Mouse (Mus musculus): ENCODE data around the gene Numb. TPM values are rescaled to one million over a fixed set of nuclear protein-coding genes. Genes with fewer than 3 reads are reported as not detected.

The Numb gene
- total RNA-seq, 1 experiment, result 17.2 TPM

GRCm38 (mm10) chr12:83925160-83925703 lies 3.5 kb upstream of the Numb start:
- H3K9me3 ChIP-seq (ENCODE audit: control insufficient read depth, insufficient read depth, low read depth, low read length), result no peaks in the 10 kb centered on the region
- no peak overlapping the region for H3K27ac ChIP-seq (ENCODE audit: insufficient read depth, low read depth, low read length, poor library complexity, severe bottlenecking)
- no peak for TF ChIP-seq ZC3H11A (IDR thresholded peaks at IDR 0.05; ENCODE audit: borderline replicate concordance, low read depth, low read length)
- no peak for TF ChIP-seq CHD2 (IDR thresholded peaks at IDR 0.05; ENCODE audit: low read depth, low read length)
- TF ChIP-seq MAFK (IDR thresholded peaks at IDR 0.05; ENCODE audit: insufficient read depth, low read depth, low read length), result no peak
- TF ChIP-seq HCFC1 (IDR thresholded peaks at IDR 0.05; ENCODE audit: borderline replicate concordance, insufficient read depth, low read length), result no peak
- no peak for TF ChIP-seq ZNF384 (IDR thresholded peaks at IDR 0.05; ENCODE audit: low read depth, low read length)
- no peaks in the 10 kb centered on the region; a peak in 2 of 4 replicates for H3K4me1 ChIP-seq (ENCODE audit: control insufficient read depth in 2 of 2, insufficient read depth in 2 of 2, low read length in 2 of 2, poor library complexity in 1 of 2)
- H3K9ac ChIP-seq (ENCODE audit: insufficient read depth, low read depth, low read length, poor library complexity, severe bottlenecking), result no peak overlapping the region
- H3K36me3 ChIP-seq (ENCODE audit: control insufficient read depth, insufficient read depth, low read length, poor library complexity, severe bottlenecking), result no peaks in the 10 kb centered on the region
- in situ Hi-C loops (cut with MboI; ENCODE audit: low sequenced_read_pairs in 2 of 2, unreplicated experiment in 2 of 2), result no loop called here
- no peak overlapping the region for H3K4me3 ChIP-seq (ENCODE audit: insufficient read depth in 1 of 2, low read depth in 1 of 2, low read length in 2 of 2, poor library complexity in 1 of 2, severe bottlenecking in 1 of 2)
- no peak for DNase-seq (ENCODE audit: low read depth, low spot score)

- Histone ChIP-seq H3K27ac (ENCODE audit: insufficient read depth, low read depth, low read length, poor library complexity, severe bottlenecking) (no peak overlapping the region), H3K9ac (ENCODE audit: insufficient read depth, low read depth, low read length, poor library complexity, severe bottlenecking) (no peak overlapping the region), H3K4me3 (ENCODE audit: insufficient read depth in 1 of 2, low read depth in 1 of 2, low read length in 2 of 2, poor library complexity in 1 of 2, severe bottlenecking in 1 of 2) (no peak overlapping the region), H3K9me3 (ENCODE audit: control insufficient read depth, insufficient read depth, low read depth, low read length) (no peaks in the 10 kb centered on the region), H3K4me1 (ENCODE audit: control insufficient read depth in 2 of 2, insufficient read depth in 2 of 2, low read length in 2 of 2, poor library complexity in 1 of 2) (no peaks in the 10 kb centered on the region; a peak in 2 of 4 replicates), H3K36me3 (ENCODE audit: control insufficient read depth, insufficient read depth, low read length, poor library complexity, severe bottlenecking) (no peaks in the 10 kb centered on the region)
- in situ Hi-C loops (cut with MboI; ENCODE audit: low sequenced_read_pairs in 2 of 2, unreplicated experiment in 2 of 2), result no loop called here
- DNase-seq (ENCODE audit: low read depth, low spot score), result no peak
- no peak for TF ChIP-seq ZNF384 (IDR thresholded peaks at IDR 0.05; ENCODE audit: low read depth, low read length)
- TF ChIP-seq ZC3H11A (IDR thresholded peaks at IDR 0.05; ENCODE audit: borderline replicate concordance, low read depth, low read length), result no peak
- TF ChIP-seq HCFC1 (IDR thresholded peaks at IDR 0.05; ENCODE audit: borderline replicate concordance, insufficient read depth, low read length), result no peak
- no peak for TF ChIP-seq MAFK (IDR thresholded peaks at IDR 0.05; ENCODE audit: insufficient read depth, low read depth, low read length)
- no peak for TF ChIP-seq CHD2 (IDR thresholded peaks at IDR 0.05; ENCODE audit: low read depth, low read length)
These were observed 2.6 kb upstream of the Numb start for GRCm38 (mm10) chr12:83924332-83924731.

GRCm38 (mm10) chr12:83923486-83923859 lies 1.7 kb upstream of the Numb start:
- DNase-seq (ENCODE audit: low read depth, low spot score), result no peak
- no peak for TF ChIP-seq CHD2 (IDR thresholded peaks at IDR 0.05; ENCODE audit: low read depth, low read length)
- TF ChIP-seq MAFK (IDR thresholded peaks at IDR 0.05; ENCODE audit: insufficient read depth, low read depth, low read length), result no peak
- no peak for TF ChIP-seq ZC3H11A (IDR thresholded peaks at IDR 0.05; ENCODE audit: borderline replicate concordance, low read depth, low read length)
- no peak for TF ChIP-seq HCFC1 (IDR thresholded peaks at IDR 0.05; ENCODE audit: borderline replicate concordance, insufficient read depth, low read length)
- TF ChIP-seq ZNF384 (IDR thresholded peaks at IDR 0.05; ENCODE audit: low read depth, low read length), result no peak
- in situ Hi-C loops (cut with MboI; ENCODE audit: low sequenced_read_pairs in 2 of 2, unreplicated experiment in 2 of 2), result no loop called here
- no peaks in the 10 kb centered on the region; a peak in 2 of 4 replicates for H3K4me1 ChIP-seq (ENCODE audit: control insufficient read depth in 2 of 2, insufficient read depth in 2 of 2, low read length in 2 of 2, poor library complexity in 1 of 2)
- H3K36me3 ChIP-seq (ENCODE audit: control insufficient read depth, insufficient read depth, low read length, poor library complexity, severe bottlenecking), result no peaks in the 10 kb centered on the region
- no peak overlapping the region for H3K27ac ChIP-seq (ENCODE audit: insufficient read depth, low read depth, low read length, poor library complexity, severe bottlenecking)
- no peak overlapping the region for H3K4me3 ChIP-seq (ENCODE audit: insufficient read depth in 1 of 2, low read depth in 1 of 2, low read length in 2 of 2, poor library complexity in 1 of 2, severe bottlenecking in 1 of 2)
- no peak overlapping the region for H3K9ac ChIP-seq (ENCODE audit: insufficient read depth, low read depth, low read length, poor library complexity, severe bottlenecking)
- H3K9me3 ChIP-seq (ENCODE audit: control insufficient read depth, insufficient read depth, low read depth, low read length), result no peaks in the 10 kb centered on the region

- H3K36me3 ChIP-seq (ENCODE audit: control insufficient read depth, insufficient read depth, low read length, poor library complexity, severe bottlenecking), result no peaks in the 10 kb centered on the region
- H3K4me3 ChIP-seq (ENCODE audit: insufficient read depth in 1 of 2, low read depth in 1 of 2, low read length in 2 of 2, poor library complexity in 1 of 2, severe bottlenecking in 1 of 2), result peak overlapping the region; percentile 73 to 77; a peak in 3 of 4 replicates
- H3K4me1 ChIP-seq (ENCODE audit: control insufficient read depth in 2 of 2, insufficient read depth in 2 of 2, low read length in 2 of 2, poor library complexity in 1 of 2), result no peaks in the 10 kb centered on the region; a peak in 2 of 4 replicates
- no peaks in the 10 kb centered on the region for H3K9me3 ChIP-seq (ENCODE audit: control insufficient read depth, insufficient read depth, low read depth, low read length)
- no peak for DNase-seq (ENCODE audit: low read depth, low spot score)
- H3K27ac ChIP-seq (ENCODE audit: insufficient read depth, low read depth, low read length, poor library complexity, severe bottlenecking), result no peak overlapping the region; the same call in 1 of the 2 replicates
- H3K9ac ChIP-seq (ENCODE audit: insufficient read depth, low read depth, low read length, poor library complexity, severe bottlenecking), result no peak overlapping the region; the same call in 1 of the 2 replicates
- in situ Hi-C loops (cut with MboI; ENCODE audit: low sequenced_read_pairs in 2 of 2, unreplicated experiment in 2 of 2), result no loop called here
- TF ChIP-seq CHD2 (IDR thresholded peaks at IDR 0.05; ENCODE audit: low read depth, low read length), result no peak
These were observed 1.2 kb upstream of the Numb start for GRCm38 (mm10) chr12:83922724-83923485.
